Mouse (Mus musculus) kidney, adult 2 months (tissue): ENCODE results near the gene Syne3. TPM values are rescaled to one million over a fixed set of nuclear protein-coding genes. Genes with fewer than 3 reads are reported as not detected.
A peak's percentile ranks its signal among the peaks of the same experiment; 100 is the strongest.

Experiments used
- DNase-seq: peaks from one replicate; pipeline ENCODE4 v3.0.0; 2021
- H3K27ac ChIP-seq: fragments of 200-500 bp; 2 replicates; pipeline ENCODE4 v1.5.1; 2012; ENCODE audit warnings: low read depth, low read length, control low read depth, inconsistent platforms; ENCODE audit not compliant: insufficient read depth
- H3K27me3 ChIP-seq: fragments of 200-500 bp; replicated peaks from 2 replicates; pipeline ENCODE4 v1.6.1; 2012; ENCODE audit warnings: mild to moderate bottlenecking, moderate library complexity, low read length, inconsistent platforms; ENCODE audit not compliant: control insufficient read depth, insufficient read depth
- H3K36me3 ChIP-seq: fragments of 200-500 bp; 2 replicates; pipeline ENCODE4 v1.6.1; 2012; ENCODE audit warnings: mild to moderate bottlenecking, moderate library complexity, low read length, inconsistent platforms; ENCODE audit not compliant: control insufficient read depth, insufficient read depth
- H3K4me1 ChIP-seq: fragments of 200-500 bp; 2 replicates; pipeline ENCODE4 v1.6.1; 2011; ENCODE audit warnings: low read length; ENCODE audit not compliant: control insufficient read depth, insufficient read depth
- H3K4me3 ChIP-seq: fragments of 200-500 bp; 2 replicates; pipeline ENCODE4 v1.5.1; 2011; ENCODE audit warnings: mild to moderate bottlenecking, low read depth, low read length, control low read depth; ENCODE audit not compliant: insufficient read depth
- CTCF ChIP-seq: fragments of 200-500 bp; conservative IDR thresholded peaks from 2 replicates; pipeline ENCODE4 v1.5.1; 2011; ENCODE audit warnings: low read depth, mild to moderate bottlenecking, control low read depth, low read length, moderate library complexity, mixed read lengths; ENCODE audit not compliant: insufficient read depth, insufficient read length
- POLR2A ChIP-seq: fragments of 200-500 bp; IDR thresholded peaks from one replicate; pipeline ENCODE4 v1.6.1; 2011; ENCODE audit warnings: low read depth, low read length, control low read depth
- WGBS: fragments of 180-500 bp; shearing (Covaris S2); methylation state at CpG from one replicate; pipeline ENCODE4 v1.1.7; 2018; 5-methylcytosine and 5-hydroxymethylcytosine counted together
- polyA plus RNA-seq: library from polyadenylated mRNA; depleted of rRNA; stranded (reverse); fragments of >200 nt; gene quantifications from 2 replicates; pipeline ENCODE4 v1.2.3, GENCODE M21; 2012

Gene Syne3
- polyA plus RNA-seq, 1 experiment: 2.7 TPM

DNA sequence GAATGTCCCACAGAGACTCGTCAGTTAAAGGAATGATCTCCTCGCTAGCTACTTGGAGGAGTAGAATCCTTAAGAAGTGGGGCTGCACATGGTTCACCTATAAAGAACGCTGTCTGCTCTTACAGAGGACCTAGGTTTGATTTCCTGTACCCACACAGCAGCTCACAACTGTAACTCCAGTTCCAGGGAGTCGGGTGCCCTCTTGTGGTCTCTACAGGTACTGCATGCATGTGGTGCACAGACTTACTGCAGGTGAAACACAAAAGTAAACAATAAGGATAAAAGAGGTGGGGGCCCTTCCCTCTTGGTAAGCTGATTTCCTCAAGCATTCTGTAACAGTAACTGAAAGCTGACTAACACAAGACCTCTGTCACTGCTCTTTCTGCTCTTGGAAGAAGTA lies 73.4 kb downstream of the Syne3 start:
- no peaks in the 10 kb centered on the region for H3K4me1 ChIP-seq
- no peak overlapping the region for H3K27ac ChIP-seq
- H3K27me3 ChIP-seq: no peaks in the 10 kb centered on the region
- WGBS: 77% methylated on average over 4 of the region's 4 CpGs
- TF ChIP-seq POLR2A (no peak), CTCF (peak; percentile 66)
- H3K36me3 ChIP-seq: no peaks in the 10 kb centered on the region
- H3K4me3 ChIP-seq: no peak overlapping the region
- DNase-seq: peak; percentile 48

DNA sequence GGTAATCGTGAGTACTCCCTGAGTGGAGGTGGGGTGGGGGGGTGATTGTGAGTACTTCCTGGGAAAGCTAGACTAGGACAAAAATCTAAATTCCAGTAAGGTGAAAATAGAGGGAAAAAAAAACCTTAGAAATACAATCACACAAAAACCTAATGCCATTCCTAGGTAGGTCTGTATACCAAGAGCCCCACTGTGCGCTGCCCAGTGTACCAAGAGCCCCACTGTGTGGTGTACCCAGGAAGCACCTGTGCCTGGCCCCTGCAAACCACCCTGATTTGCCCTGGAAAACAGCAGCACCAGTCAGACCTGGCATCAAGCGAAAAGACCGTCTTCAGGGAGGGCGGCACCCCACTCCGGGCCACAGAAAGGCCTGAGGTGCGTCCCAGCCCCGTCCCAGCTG lies 74.5 kb downstream of the Syne3 start:
- no peaks in the 10 kb centered on the region for H3K4me1 ChIP-seq
- 79% methylated on average over 8 of the region's 8 CpGs for WGBS
- no peak for TF ChIP-seq CTCF
- TF ChIP-seq POLR2A: no peak
- no peak overlapping the region for H3K4me3 ChIP-seq
- H3K36me3 ChIP-seq: no peaks in the 10 kb centered on the region
- DNase-seq: no peak
- no peak overlapping the region for H3K27ac ChIP-seq
- no peaks in the 10 kb centered on the region for H3K27me3 ChIP-seq

GRCm38 (mm10) chr12:104933800-104934199 lies 75.8 kb downstream of the Syne3 start:
- H3K4me3 ChIP-seq: no peak overlapping the region
- H3K4me1 ChIP-seq: no peaks in the 10 kb centered on the region
- H3K27ac ChIP-seq: no peak overlapping the region
- WGBS: 84% methylated on average over 13 of the region's 13 CpGs
- no peak for DNase-seq
- no peaks in the 10 kb centered on the region for H3K27me3 ChIP-seq
- no peak for TF ChIP-seq CTCF
- TF ChIP-seq POLR2A: no peak
- H3K36me3 ChIP-seq: no peaks in the 10 kb centered on the region

DNA sequence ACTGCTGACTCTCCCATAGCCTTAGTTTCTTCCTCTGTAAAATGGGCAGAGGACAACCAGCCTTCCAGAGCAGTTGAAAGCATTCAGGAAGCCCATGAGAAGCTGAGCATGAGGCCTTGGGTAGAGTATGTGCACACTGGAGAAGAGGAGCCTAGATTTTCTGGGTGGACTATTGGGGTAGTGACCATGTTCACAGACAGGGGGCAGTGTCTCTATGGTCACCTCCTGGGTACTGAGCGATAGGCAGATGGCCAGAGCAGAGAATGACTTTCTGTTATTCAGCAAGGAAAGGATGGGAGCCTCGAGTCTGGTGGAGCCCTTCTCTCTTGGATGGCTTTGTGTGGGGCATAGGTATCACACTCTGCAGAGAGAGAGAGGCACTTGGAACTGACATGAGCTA lies 76.4 kb downstream of the Syne3 start:
- Histone ChIP-seq H3K27ac (no peak overlapping the region), H3K4me1 (no peaks in the 10 kb centered on the region), H3K36me3 (no peaks in the 10 kb centered on the region), H3K27me3 (no peaks in the 10 kb centered on the region), H3K4me3 (no peak overlapping the region)
- TF ChIP-seq POLR2A (no peak), CTCF (peak; percentile 54)
- WGBS: 79% methylated on average over 2 of the region's 2 CpGs
- peak; percentile 24 for DNase-seq

GRCm38 (mm10) chr12:104925765-104926164 lies 83.8 kb downstream of the Syne3 start:
- WGBS: 86% methylated on average over 2 of the region's 2 CpGs

DNA sequence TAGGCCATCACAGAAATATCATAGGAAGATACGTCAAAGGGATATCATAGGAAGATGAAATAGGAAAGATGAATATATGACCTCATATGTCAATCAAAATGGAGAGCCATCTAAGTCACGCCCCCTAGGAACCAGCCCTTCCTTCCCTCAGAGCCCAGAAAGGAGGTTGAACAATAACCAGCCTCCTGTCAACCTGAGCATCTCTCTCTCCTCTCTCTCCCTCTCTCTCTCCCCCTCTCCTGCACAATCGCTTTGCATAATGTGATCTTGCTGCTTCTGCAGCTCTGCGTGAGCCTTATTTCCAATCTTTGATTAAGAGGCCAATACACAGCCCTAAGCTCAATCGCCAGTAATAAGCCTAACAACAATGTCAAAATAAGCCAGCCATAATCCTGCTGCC lies 84.6 kb downstream of the Syne3 start:
- Histone ChIP-seq H3K27ac (no peak overlapping the region), H3K4me3 (no peak overlapping the region), H3K36me3 (no peaks in the 10 kb centered on the region), H3K4me1 (peaks cover 2% of the 10 kb centered on the region; the same call in 1 of the 2 replicates), H3K27me3 (no peaks in the 10 kb centered on the region)
- no peak for TF ChIP-seq POLR2A
- TF ChIP-seq CTCF: no peak
- no peak for DNase-seq
- whole genome bisulfite sequencing: 86% methylated on average over 5 of the region's 5 CpGs

More at GRCm38 (mm10) chr12:104925765-104926164, 83.8 kb downstream of the Syne3 start:
- no peak for DNase-seq
- Histone ChIP-seq H3K27me3 (no peaks in the 10 kb centered on the region), H3K4me1 (peaks cover 2% of the 10 kb centered on the region; the same call in 1 of the 2 replicates), H3K4me3 (no peak overlapping the region), H3K36me3 (no peaks in the 10 kb centered on the region), H3K27ac (no peak overlapping the region)
- TF ChIP-seq POLR2A: no peak
- TF ChIP-seq CTCF: no peak

DNA sequence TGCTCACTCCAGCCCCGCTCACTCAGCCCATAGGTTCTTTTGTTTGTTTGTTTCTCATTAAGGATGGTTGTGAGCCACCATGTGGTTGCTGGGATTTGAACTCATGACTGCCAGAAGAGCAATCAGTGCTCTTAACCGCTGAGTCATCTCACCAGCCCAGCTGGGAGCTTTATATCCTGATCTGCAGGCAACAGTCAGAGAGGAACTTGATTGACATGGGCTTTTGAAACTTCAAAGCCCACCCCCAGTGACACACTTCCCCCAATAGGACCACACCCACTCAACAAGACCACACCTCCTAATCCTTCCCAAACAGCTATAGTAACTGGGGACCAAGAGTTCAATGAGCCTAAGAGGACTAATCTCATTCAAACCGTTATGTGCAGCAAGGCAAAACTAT lies 85.1 kb downstream of the Syne3 start:
- 98% methylated on average over 3 of the region's 3 CpGs for WGBS
- Histone ChIP-seq H3K4me3 (no peak overlapping the region), H3K36me3 (no peaks in the 10 kb centered on the region), H3K27me3 (no peaks in the 10 kb centered on the region), H3K4me1 (peaks cover 2% of the 10 kb centered on the region; the same call in 1 of the 2 replicates), H3K27ac (no peak overlapping the region)
- TF ChIP-seq POLR2A: no peak
- TF ChIP-seq CTCF: no peak
- no peak for DNase-seq

- Histone ChIP-seq H3K36me3 (no peaks in the 10 kb centered on the region), H3K4me1 (peaks cover 2% of the 10 kb centered on the region; the same call in 1 of the 2 replicates), H3K27me3 (no peaks in the 10 kb centered on the region), H3K4me3 (no peak overlapping the region), H3K27ac (no peak overlapping the region)
- DNase-seq: peak; percentile 67
- TF ChIP-seq POLR2A (no peak), CTCF (no peak)
- WGBS: 36% methylated on average over 19 of the region's 19 CpGs
These were observed 85.6 kb downstream of the Syne3 start for GRCm38 (mm10) chr12:104923948-104924388.
